Mouse (Mus musculus): ENCODE measurements around the gene C1qtnf4. TPM values are rescaled to one million over a fixed set of nuclear protein-coding genes. Genes with fewer than 3 reads are reported as not detected.

Gene C1qtnf4
- polyA plus RNA-seq, 1 experiment: 4.0 TPM

- WGBS: 15% methylated on average over 4 of the region's 4 CpGs
- Histone ChIP-seq H3K27ac (ENCODE audit: insufficient read depth, low read depth, low read length) (no peak overlapping the region), H3K36me3 (ENCODE audit: control insufficient read depth, insufficient read depth, low read length) (peaks cover 23% of the 10 kb centered on the region), H3K4me1 (ENCODE audit: control insufficient read depth, insufficient read depth, insufficient read length, low read length) (no peaks in the 10 kb centered on the region), H3K27me3 (ENCODE audit: control insufficient read depth, insufficient read depth, low read length) (no peaks in the 10 kb centered on the region), H3K4me3 (ENCODE audit: low read depth, low read length) (no peak overlapping the region)
- TF ChIP-seq CTCF (IDR thresholded peaks at IDR 0.05; ENCODE audit: extremely low read depth, insufficient read length, insufficient replicate concordance, low read depth, low read length): no peak
- no peak for TF ChIP-seq POLR2A (IDR thresholded peaks at IDR 0.05; ENCODE audit: low read depth, low read length)
Observed at GRCm38 (mm10) chr2:90870136-90870601, 15.5 kb upstream of the C1qtnf4 start.

- H3K27ac ChIP-seq (ENCODE audit: insufficient read depth, low read depth, low read length): no peak overlapping the region
- no peak overlapping the region for H3K4me3 ChIP-seq (ENCODE audit: low read depth, low read length)
- H3K27me3 ChIP-seq (ENCODE audit: control insufficient read depth, insufficient read depth, low read length): no peaks in the 10 kb centered on the region
- TF ChIP-seq POLR2A (IDR thresholded peaks at IDR 0.05; ENCODE audit: low read depth, low read length) (no peak), CTCF (IDR thresholded peaks at IDR 0.05; ENCODE audit: extremely low read depth, insufficient read length, insufficient replicate concordance, low read depth, low read length) (no peak)
- 63% methylated on average over 8 of the region's 8 CpGs for WGBS
- H3K36me3 ChIP-seq (ENCODE audit: control insufficient read depth, insufficient read depth, low read length): peaks cover 14% of the 10 kb centered on the region
- H3K4me1 ChIP-seq (ENCODE audit: control insufficient read depth, insufficient read depth, insufficient read length, low read length): no peaks in the 10 kb centered on the region
Observed at GRCm38 (mm10) chr2:90871180-90871961, 14.3 kb upstream of the C1qtnf4 start.

GRCm38 (mm10) chr2:90874025-90874424 is 11.6 kb upstream of the C1qtnf4 start:
- H3K4me3 ChIP-seq (ENCODE audit: low read depth, low read length): no peak overlapping the region
- WGBS: 71% methylated on average over 1 of the region's 1 CpGs
- no peak overlapping the region for H3K27ac ChIP-seq (ENCODE audit: insufficient read depth, low read depth, low read length)
- H3K36me3 ChIP-seq (ENCODE audit: control insufficient read depth, insufficient read depth, low read length): no peaks in the 10 kb centered on the region
- no peaks in the 10 kb centered on the region for H3K27me3 ChIP-seq (ENCODE audit: control insufficient read depth, insufficient read depth, low read length)
- H3K4me1 ChIP-seq (ENCODE audit: control insufficient read depth, insufficient read depth, insufficient read length, low read length): peaks cover 2% of the 10 kb centered on the region; the same call in 1 of the 2 replicates
- TF ChIP-seq POLR2A (IDR thresholded peaks at IDR 0.05; ENCODE audit: low read depth, low read length): no peak
- no peak for TF ChIP-seq CTCF (IDR thresholded peaks at IDR 0.05; ENCODE audit: extremely low read depth, insufficient read length, insufficient replicate concordance, low read depth, low read length)

- TF ChIP-seq CTCF (IDR thresholded peaks at IDR 0.05; ENCODE audit: extremely low read depth, insufficient read length, insufficient replicate concordance, low read depth, low read length) (no peak), POLR2A (IDR thresholded peaks at IDR 0.05; ENCODE audit: low read depth, low read length) (no peak)
- H3K4me3 ChIP-seq (ENCODE audit: low read depth, low read length): no peak overlapping the region
- WGBS: 43% methylated on average over 2 of the region's 2 CpGs
- H3K27me3 ChIP-seq (ENCODE audit: control insufficient read depth, insufficient read depth, low read length): no peaks in the 10 kb centered on the region
- H3K4me1 ChIP-seq (ENCODE audit: control insufficient read depth, insufficient read depth, insufficient read length, low read length): peaks cover 2% of the 10 kb centered on the region; the same call in 1 of the 2 replicates
- H3K27ac ChIP-seq (ENCODE audit: insufficient read depth, low read depth, low read length): no peak overlapping the region
- H3K36me3 ChIP-seq (ENCODE audit: control insufficient read depth, insufficient read depth, low read length): no peaks in the 10 kb centered on the region
Observed at GRCm38 (mm10) chr2:90875239-90875638, 10.4 kb upstream of the C1qtnf4 start.

GRCm38 (mm10) chr2:90877584-90878259 is 7.9 kb upstream of the C1qtnf4 start:
- 48% methylated on average over 5 of the region's 5 CpGs for WGBS
- TF ChIP-seq CTCF (IDR thresholded peaks at IDR 0.05; ENCODE audit: extremely low read depth, insufficient read length, insufficient replicate concordance, low read depth, low read length): no peak
- no peak for TF ChIP-seq POLR2A (IDR thresholded peaks at IDR 0.05; ENCODE audit: low read depth, low read length)
- Histone ChIP-seq H3K27me3 (ENCODE audit: control insufficient read depth, insufficient read depth, low read length) (no peaks in the 10 kb centered on the region), H3K36me3 (ENCODE audit: control insufficient read depth, insufficient read depth, low read length) (no peaks in the 10 kb centered on the region), H3K4me1 (ENCODE audit: control insufficient read depth, insufficient read depth, insufficient read length, low read length) (peaks cover 2% of the 10 kb centered on the region; the same call in 1 of the 2 replicates), H3K4me3 (ENCODE audit: low read depth, low read length) (no peak overlapping the region), H3K27ac (ENCODE audit: insufficient read depth, low read depth, low read length) (no peak overlapping the region)

- peaks cover under 1% of the 10 kb centered on the region; the same call in 1 of the 2 replicates for H3K27me3 ChIP-seq (ENCODE audit: control insufficient read depth, insufficient read depth, low read length)
- H3K27ac ChIP-seq (ENCODE audit: insufficient read depth, low read depth, low read length): no peak overlapping the region
- no peaks in the 10 kb centered on the region for H3K36me3 ChIP-seq (ENCODE audit: control insufficient read depth, insufficient read depth, low read length)
- H3K4me1 ChIP-seq (ENCODE audit: control insufficient read depth, insufficient read depth, insufficient read length, low read length): peaks cover 2% of the 10 kb centered on the region; the same call in 1 of the 2 replicates
- TF ChIP-seq POLR2A (IDR thresholded peaks at IDR 0.05; ENCODE audit: low read depth, low read length) (no peak), CTCF (IDR thresholded peaks at IDR 0.05; ENCODE audit: extremely low read depth, insufficient read length, insufficient replicate concordance, low read depth, low read length) (no peak)
- no peak overlapping the region for H3K4me3 ChIP-seq (ENCODE audit: low read depth, low read length)
Observed at GRCm38 (mm10) chr2:90879419-90879818, 6.2 kb upstream of the C1qtnf4 start.

Data from small intestine, adult 2 months (tissue).